Mouse (Mus musculus) thymus, postnatal 25 days (tissue): Measurements from ENCODE around the gene Ccdc162.

Experiments
- DNase-seq: peaks from one replicate; pipeline ENCODE4 v3.0.0; 2022

The Ccdc162 gene

GRCm38 (mm10) chr10:41632062-41632461 lies 84.4 kb downstream of the Ccdc162 start:
- DNase-seq, result no peak

DNA sequence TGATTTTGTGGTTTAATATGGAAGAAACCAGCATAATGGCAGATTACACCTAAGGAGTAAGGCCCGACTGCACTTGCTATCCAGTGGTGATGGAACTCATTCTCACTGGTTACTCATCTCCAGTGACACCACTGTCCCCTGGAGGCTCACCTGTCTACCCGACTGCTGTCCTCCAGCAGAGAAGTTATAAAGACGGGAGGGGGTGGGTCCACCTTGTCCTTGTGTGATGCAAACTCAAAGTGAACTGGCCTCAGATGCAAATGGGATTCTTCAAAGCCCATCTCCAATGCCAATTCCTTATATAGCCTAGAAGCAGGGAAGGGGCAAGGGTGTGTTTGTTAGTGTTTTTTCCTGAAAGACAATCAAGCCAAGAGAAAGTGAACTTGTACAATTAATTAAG lies 89.4 kb downstream of the Ccdc162 start:
- no peak for DNase-seq

DNA sequence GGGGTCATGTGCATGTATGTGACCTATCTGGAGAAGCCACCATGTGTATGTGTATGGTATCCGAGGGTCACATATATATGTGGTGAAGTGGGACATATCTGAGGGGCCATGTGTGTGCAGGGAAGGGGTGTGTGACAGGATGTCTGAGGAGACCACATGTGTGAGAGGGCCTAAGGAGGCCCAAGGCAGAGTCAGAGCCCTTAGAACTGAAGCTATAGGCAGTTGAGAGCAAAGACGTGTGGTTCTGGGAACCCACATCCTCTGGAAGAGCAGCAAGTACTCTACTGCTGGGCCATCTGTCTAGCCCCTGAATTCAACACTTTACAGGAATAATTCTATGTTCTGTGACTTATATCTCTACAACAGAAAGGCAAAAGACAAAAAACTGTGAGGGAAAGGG lies 96.4 kb downstream of the Ccdc162 start:
- DNase-seq, result peak; percentile 66

- DNase-seq, result peak; percentile 58
These were observed 100.9 kb downstream of the Ccdc162 start for GRCm38 (mm10) chr10:41615487-41615886.

- no peak for DNase-seq
These were observed 104.5 kb downstream of the Ccdc162 start for GRCm38 (mm10) chr10:41611941-41612340.

- no peak for DNase-seq
These were observed 107.0 kb downstream of the Ccdc162 start for GRCm38 (mm10) chr10:41609475-41609874.

DNA sequence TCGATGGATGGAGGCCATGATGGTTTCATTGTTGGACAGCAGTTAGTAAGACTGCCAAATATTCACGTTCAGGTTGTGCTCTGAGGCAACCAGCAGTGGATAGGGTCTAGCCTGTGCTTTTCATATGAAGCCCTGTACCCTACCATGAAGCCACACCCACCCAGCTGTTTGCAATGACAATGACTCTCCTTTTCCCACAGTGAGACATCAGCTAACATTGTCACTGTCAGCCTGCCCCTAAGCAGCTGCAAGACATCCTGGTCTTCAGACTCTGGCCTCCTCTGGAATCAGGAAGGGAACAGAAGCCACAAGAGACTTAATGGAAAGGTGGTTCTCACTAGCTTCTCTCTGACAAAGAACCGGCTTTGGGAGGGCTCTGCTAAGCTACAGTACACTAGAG lies 107.9 kb downstream of the Ccdc162 start:
- no peak for DNase-seq

GRCm38 (mm10) chr10:41602667-41603066 lies 113.8 kb downstream of the Ccdc162 start:
- DNase-seq, result peak; percentile 47

DNA sequence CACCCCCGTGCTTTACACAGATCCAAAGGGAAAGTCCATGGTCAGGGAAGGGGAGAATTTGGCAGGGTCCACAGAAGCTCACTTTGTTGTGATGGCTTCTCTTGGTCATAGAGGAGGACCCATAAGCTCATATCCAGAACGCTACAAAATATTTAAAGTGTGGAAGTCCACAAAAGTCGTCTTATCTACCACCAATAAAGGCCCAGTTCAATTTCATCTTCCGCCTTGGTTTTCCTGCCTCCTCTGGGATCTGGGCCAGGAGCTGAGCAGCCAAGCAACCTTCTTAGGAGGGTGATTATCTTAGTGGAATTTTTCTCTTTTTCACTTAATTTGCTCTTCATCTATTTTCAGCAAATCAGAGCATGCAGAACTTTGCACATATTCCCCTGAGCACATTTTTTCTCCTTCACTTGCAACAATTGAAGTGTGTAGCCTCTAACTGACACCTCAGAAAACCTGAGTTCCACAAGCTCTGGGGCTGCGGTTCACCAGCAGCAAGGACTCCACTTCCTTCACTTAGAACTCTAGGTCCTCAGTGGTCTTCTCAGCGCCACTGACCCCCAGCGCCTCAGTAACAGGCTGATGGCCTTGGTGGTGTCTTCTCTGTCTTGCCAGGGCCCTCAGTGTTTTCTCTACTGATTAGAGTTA lies 114.4 kb downstream of the Ccdc162 start:
- no peak for DNase-seq

DNA sequence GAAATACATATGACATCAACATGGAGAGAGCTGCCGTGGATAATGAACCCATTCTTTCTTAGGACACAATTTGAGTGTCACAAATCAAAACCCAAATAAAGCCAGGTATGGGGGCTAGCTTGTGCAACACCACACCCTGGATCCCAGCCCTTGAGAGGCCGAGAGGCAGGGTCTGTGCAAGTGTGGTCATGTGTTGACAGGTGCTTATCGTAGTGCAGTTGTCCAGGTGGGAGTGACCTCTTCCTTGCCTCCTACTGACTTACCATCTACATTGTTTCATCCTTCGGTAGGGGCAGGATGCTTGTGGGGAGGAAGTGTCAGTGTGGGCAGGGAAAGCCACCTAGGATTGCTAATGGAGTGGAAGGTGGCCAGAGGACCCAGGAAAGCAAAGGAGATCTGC lies 115.1 kb downstream of the Ccdc162 start:
- no peak for DNase-seq

DNA sequence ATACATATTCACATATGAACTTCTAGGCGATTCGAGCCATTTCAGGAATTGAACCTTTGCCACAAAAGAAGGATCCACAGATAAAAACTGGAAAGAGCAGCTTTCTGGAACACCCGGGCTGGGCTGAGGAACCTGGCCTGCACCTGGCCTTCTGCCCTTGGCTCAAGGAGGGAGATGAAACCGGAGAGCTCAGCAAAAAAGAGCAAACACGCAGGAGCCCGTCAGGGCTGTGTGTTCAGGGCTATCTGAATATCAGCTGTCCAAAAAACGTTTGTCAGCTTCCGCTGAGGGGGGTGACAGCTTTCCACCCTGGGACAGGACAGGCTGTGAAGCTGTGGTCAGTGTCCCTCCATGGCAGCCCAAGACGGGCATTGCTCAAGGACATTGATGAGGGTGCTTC lies 117.4 kb downstream of the Ccdc162 start:
- no peak for DNase-seq

GRCm38 (mm10) chr10:41598221-41598620 lies 118.2 kb downstream of the Ccdc162 start:
- DNase-seq, result peak; percentile 75

GRCm38 (mm10) chr10:41595550-41595949 lies 120.9 kb downstream of the Ccdc162 start:
- DNase-seq, result peak; percentile 74

DNA sequence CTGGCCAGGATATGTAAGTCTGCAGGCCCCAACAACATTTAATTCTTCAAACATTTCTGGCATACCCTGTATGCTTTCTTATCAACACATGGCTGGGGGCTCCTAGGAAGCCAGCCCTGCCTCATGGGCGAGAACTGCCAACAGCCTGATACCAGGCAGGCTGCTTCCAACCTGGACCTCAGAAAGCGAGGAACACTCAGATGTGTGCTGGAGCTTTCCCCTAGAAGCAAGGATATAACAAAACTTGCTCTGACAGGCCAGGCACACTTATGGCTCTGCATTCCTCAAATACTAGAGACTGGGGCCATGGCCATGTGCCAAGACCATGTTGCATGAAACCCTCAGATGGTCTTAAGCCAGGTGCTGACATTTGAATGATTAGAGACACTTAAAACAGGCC lies 121.5 kb downstream of the Ccdc162 start:
- DNase-seq, result no peak

- DNase-seq, result no peak
These were observed 122.0 kb downstream of the Ccdc162 start for GRCm38 (mm10) chr10:41594433-41594832.

GRCm38 (mm10) chr10:41588616-41589015 lies 127.8 kb downstream of the Ccdc162 start:
- no peak for DNase-seq

DNA sequence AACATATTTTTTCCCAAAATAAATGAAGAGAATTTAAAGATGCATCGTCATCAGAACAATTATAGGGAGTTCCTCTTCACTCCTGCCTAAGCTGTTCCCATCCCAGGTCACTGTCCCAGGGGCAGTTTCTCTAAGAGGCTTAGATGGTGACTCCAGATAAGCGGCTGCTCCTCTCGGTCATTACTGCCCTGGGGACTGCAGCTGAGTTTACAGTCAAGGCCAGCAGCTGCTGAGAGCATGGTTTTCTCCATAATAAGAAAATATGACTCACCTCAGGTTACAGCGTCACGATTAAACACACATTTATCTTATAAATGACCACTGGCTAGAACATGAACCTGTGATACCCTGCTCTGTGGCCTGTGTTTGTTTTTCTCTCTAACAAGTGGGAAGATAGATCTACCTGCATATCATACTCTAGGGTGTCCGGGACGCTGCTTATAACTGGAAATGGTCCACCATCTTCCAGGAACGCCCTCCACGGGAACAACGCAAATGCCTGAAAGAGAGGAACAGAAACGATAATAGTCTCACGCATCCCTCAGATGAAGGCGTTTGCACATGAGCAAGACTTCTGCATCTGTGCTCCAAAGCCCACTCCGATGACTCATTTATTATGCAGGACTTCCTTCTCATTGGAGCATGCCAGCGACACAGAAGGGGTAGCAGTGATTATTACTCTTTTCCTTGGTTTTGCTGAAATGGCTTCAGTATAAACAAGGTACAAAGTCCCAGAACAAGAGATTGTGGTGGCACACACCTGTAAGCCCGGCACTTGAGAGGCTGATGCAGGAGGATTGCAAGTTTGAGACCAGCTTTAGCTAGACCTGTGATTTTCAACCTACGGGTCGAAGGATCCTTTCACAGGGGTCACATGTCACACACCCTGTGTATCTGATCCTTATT lies 129.2 kb downstream of the Ccdc162 start:
- DNase-seq, result no peak

DNA sequence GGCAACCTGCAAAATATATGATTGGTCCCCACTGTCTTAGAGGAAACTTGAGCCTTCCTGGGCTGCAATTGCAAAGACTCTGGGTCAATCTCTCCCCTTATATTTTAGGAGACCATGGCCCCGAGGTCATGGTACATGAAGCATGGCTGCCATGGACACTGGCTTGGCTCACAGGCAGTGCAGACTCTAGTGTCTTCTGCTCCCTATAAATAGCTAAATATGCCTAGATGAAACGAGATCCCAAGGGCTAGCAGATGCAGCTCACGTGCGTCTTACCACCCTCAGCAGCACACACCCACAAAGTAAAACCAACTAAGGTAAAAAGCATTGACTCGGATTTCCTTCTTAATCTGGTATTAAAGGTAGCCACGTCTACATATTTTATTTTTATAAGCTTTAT lies 133.1 kb downstream of the Ccdc162 start:
- no peak for DNase-seq

DNA sequence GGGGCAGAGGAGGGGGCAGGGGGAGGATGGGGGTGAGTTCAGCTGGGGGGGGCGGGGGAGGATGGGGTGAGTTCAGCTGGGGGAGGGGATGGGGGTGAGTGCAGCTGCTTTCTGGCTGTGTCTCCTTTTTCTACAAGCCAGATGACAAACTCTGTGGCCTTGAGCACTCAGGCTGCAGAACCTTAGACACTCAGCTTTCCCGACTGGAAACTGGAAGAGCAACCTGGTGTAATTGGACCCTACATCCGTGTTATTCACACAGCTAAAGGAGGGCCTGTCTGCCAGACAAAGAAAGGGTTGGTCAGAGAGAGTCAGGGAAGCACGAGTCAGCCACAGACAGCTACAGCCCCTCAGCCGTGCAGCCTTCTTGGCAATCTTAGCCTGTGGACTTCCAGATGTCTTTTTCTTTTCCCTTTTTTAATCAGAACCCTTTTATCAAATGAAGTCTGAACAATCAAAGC lies 133.5 kb downstream of the Ccdc162 start:
- peak; percentile 54 for DNase-seq

DNA sequence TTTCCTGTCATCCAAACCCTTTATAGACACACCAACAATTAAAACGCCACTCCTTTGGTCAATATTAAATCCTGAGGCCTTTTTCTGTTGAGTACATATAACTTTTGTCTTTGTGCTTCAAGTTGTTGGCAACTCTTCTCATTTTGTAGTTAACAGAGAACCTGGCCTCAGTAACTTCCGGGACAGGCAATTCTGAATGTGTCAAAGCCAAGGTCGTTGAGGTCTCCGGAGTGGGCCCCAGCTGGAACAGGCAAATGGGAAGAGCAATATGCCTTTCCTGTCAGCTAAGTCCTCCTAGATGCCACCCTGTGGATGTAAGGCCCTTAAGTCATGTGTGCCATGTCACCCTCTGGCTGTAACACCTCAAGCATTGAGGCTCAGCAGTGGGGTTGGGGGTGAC lies 136.0 kb downstream of the Ccdc162 start:
- DNase-seq, result no peak

GRCm38 (mm10) chr10:41578541-41578940 lies 137.9 kb downstream of the Ccdc162 start:
- DNase-seq, result no peak

GRCm38 (mm10) chr10:41576328-41576833 lies 140.1 kb downstream of the Ccdc162 start:
- no peak for DNase-seq

- peak; percentile 56 for DNase-seq
These were observed 140.7 kb downstream of the Ccdc162 start for GRCm38 (mm10) chr10:41575451-41576327.
